Mouse (Mus musculus): ENCODE results near the gene Dnm3. TPM values are rescaled to one million over a fixed set of nuclear protein-coding genes. Genes with fewer than 3 reads are reported as not detected.

Gene Dnm3
- polyA plus RNA-seq, 2 experiments from 2014 or later = 1.3 to 2.6 TPM

- no peak for ATAC-seq
Measured at GRCm38 (mm10) chr1:162053186-162053585, 424.6 kb downstream of the Dnm3 start.

- no peak for ATAC-seq
Measured at GRCm38 (mm10) chr1:162052755-162053154, 425.1 kb downstream of the Dnm3 start.

GRCm38 (mm10) chr1:162052138-162052537 is 425.7 kb downstream of the Dnm3 start:
- no peak for ATAC-seq

GRCm38 (mm10) chr1:162051710-162052109 is 426.1 kb downstream of the Dnm3 start:
- ATAC-seq = no peak

GRCm38 (mm10) chr1:162047673-162048072 is 430.2 kb downstream of the Dnm3 start:
- no peak for ATAC-seq

- no peak for ATAC-seq
Measured at GRCm38 (mm10) chr1:162043788-162044717, 433.8 kb downstream of the Dnm3 start.

- ATAC-seq = no peak
Measured at GRCm38 (mm10) chr1:162043216-162043615, 434.6 kb downstream of the Dnm3 start.

- ATAC-seq = no peak
Measured at GRCm38 (mm10) chr1:162042384-162042783, 435.4 kb downstream of the Dnm3 start.

- no peak for ATAC-seq
Measured at GRCm38 (mm10) chr1:162040490-162041274, 437.2 kb downstream of the Dnm3 start.

GRCm38 (mm10) chr1:162039808-162040207 is 438.0 kb downstream of the Dnm3 start:
- ATAC-seq = no peak

GRCm38 (mm10) chr1:162039011-162039595 is 438.7 kb downstream of the Dnm3 start:
- ATAC-seq = no peak

GRCm38 (mm10) chr1:162038431-162038830 is 439.4 kb downstream of the Dnm3 start:
- ATAC-seq = no peak

GRCm38 (mm10) chr1:162037968-162038421 is 439.8 kb downstream of the Dnm3 start:
- ATAC-seq = no peak

- no peak for ATAC-seq
Measured at GRCm38 (mm10) chr1:162037185-162037765, 440.6 kb downstream of the Dnm3 start.

- no peak for ATAC-seq
Measured at GRCm38 (mm10) chr1:162036461-162036835, 441.4 kb downstream of the Dnm3 start.

- no peak for ATAC-seq
Measured at GRCm38 (mm10) chr1:162035800-162036460, 441.9 kb downstream of the Dnm3 start.

GRCm38 (mm10) chr1:162023681-162024270 is 454.1 kb downstream of the Dnm3 start:
- no peak for ATAC-seq

GRCm38 (mm10) chr1:162020766-162021165 is 457.1 kb downstream of the Dnm3 start:
- no peak for ATAC-seq

GRCm38 (mm10) chr1:162020303-162020731 is 457.5 kb downstream of the Dnm3 start:
- ATAC-seq = no peak

GRCm38 (mm10) chr1:162018601-162018977 is 459.2 kb downstream of the Dnm3 start:
- ATAC-seq = no peak

- ATAC-seq = no peak
Measured at GRCm38 (mm10) chr1:162017975-162018600, 459.7 kb downstream of the Dnm3 start.
